Mouse (Mus musculus) kidney, adult 2 months (tissue): ENCODE measurements at regions not wholly inside any gene's neighbourhood (a gene's known extent, or its start where the extent isn't known, plus 50 kb on each side); places are given as distances from the start of the nearest gene placed in this dataset.

ENCODE experiments used
- CTCF ChIP-seq: fragments of 200-500 bp; conservative IDR thresholded peaks from 2 replicates; pipeline ENCODE4 v1.5.1; 2011; ENCODE audit warnings: low read depth, mild to moderate bottlenecking, control low read depth, low read length, moderate library complexity, mixed read lengths; ENCODE audit not compliant: insufficient read depth, insufficient read length
- POLR2A ChIP-seq: fragments of 200-500 bp; IDR thresholded peaks from one replicate; pipeline ENCODE4 v1.6.1; 2011; ENCODE audit warnings: low read depth, low read length, control low read depth

- no peak for TF ChIP-seq CTCF
- no peak for TF ChIP-seq POLR2A
Measured at GRCm38 (mm10) chr2:75589452-75589851, 69.6 kb upstream of the Hnrnpa3 start.
